Mouse (Mus musculus) retina, postnatal 7 days (tissue): ENCODE data around the gene Hirip3.

Source experiments
- DNase-seq: peaks from one replicate; pipeline ENCODE4 v3.0.0-alpha.2; 2012; ENCODE audit warnings: low read depth, low spot score

Hirip3 gene

GRCm38 (mm10) chr7:126853454-126853853 is 8.3 kb upstream of the Hirip3 start:
- no peak for DNase-seq

DNA sequence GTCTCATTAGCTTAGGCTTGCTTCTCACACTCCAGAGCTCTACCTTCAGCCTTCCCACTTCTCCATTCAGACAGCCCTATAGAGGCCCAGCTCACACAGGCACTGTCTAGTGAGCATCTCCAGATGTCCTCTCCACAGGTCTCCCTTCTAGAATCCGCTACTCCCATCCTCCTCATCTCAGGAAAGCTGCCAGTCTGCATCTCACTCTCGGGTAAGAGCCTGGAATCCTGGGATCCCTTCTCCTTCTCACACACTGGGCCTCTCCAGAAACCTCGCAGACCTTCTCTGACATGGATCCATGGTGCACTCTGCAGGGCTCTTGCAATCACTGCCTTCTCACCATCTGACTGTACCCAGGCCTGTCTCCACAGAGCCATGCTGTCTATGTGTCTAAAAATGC is 6.1 kb upstream of the Hirip3 start:
- DNase-seq = no peak

- no peak for DNase-seq
These were observed 4.9 kb upstream of the Hirip3 start for GRCm38 (mm10) chr7:126856741-126857420.

DNA sequence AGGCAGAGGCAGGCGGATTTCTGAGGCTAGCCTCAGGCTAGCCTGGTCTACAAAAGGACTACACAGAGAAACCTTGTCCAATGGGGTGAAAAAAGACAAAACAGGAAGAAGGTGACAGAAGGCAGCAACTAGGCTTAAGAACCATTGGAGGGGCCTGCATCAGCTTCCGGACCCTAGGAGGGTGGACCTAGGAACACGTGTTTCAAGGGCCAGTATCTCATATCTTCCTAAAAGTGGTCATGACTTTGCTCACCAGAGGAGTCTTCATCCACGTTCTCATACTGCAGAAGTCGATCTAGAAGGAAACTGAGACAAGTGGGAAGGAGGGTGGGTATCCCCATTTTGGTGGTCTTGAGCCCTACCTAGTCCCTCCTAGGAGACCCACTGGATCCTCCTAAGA is 785 bp upstream of the Hirip3 start:
- no peak for DNase-seq

- peak; percentile 95 for DNase-seq
These were observed 494 bp downstream of the Hirip3 start, which contains the start of gene Ino80e for GRCm38 (mm10) chr7:126862147-126862784. TSS of gene Ino80e (minus strand) at chr7:126862377.

- DNase-seq = no peak
These were observed 2.0 kb downstream of the Hirip3 start for GRCm38 (mm10) chr7:126863791-126864190.

DNA sequence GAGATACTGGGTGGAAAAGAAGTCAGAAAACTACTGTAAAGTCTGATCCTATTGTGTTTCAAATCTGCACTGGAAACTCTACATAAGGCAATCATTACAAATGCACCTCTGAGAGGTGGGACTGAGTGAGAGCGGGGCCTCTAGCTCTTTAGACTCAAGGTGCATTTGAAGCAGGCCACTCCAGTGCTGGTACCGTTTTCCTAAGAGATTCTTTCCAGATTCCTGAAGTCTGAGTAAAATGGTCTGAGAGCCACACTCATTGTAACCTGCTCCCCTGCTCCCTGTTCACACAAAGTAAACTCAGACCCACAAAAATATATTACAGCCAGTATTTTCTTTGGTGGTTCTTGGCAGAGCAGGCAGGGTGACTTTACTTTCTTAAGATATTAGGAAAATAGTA is 5.8 kb downstream of the Hirip3 start:
- no peak for DNase-seq

- no peak for DNase-seq
These were observed 6.2 kb downstream of the Hirip3 start for GRCm38 (mm10) chr7:126868003-126868402.

- no peak for DNase-seq
These were observed 8.2 kb downstream of the Hirip3 start for GRCm38 (mm10) chr7:126869780-126870519.

DNA sequence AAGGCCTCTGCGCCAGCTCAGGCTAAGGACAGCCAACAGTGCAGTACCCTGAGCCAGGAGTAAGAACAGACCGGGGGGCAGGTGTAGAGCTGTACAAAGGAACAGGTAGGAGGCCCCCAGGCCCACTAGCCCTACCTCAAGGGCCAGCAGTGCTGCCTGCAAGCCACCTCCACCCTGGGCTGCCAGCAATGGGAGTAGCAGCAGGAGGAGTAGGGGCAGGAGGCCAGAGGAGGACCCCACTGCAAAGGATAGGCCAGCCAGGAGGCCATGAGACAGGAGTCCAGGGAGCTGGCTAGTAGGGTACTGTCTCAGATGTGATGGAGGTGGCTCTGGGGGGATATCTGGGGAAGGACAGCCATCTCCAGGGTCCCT is 8.7 kb downstream of the Hirip3 start:
- no peak for DNase-seq

GRCm38 (mm10) chr7:126877239-126877638 is 15.5 kb downstream of the Hirip3 start:
- no peak for DNase-seq

DNA sequence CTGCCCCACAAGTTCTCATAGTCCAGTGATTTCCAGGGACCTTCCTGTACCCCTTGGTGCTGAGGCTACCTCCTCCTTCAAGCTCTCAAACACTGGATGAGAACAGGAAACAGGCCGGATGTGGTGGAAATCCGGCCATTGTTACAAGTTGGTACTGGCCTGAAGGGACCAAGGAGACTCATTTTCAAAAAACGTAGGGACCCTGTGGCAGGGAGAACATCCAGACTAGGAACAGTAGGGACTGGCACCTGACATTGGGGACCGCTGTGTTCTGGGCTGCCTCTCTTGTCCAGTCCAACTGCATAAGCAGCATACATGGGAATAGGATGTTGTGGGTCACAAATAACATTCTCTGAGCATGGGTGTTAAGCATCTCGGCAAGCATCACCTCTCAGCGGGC is 19.3 kb downstream of the Hirip3 start:
- DNase-seq = no peak

- DNase-seq = no peak
These were observed 22.0 kb downstream of the Hirip3 start for GRCm38 (mm10) chr7:126883731-126884181.

DNA sequence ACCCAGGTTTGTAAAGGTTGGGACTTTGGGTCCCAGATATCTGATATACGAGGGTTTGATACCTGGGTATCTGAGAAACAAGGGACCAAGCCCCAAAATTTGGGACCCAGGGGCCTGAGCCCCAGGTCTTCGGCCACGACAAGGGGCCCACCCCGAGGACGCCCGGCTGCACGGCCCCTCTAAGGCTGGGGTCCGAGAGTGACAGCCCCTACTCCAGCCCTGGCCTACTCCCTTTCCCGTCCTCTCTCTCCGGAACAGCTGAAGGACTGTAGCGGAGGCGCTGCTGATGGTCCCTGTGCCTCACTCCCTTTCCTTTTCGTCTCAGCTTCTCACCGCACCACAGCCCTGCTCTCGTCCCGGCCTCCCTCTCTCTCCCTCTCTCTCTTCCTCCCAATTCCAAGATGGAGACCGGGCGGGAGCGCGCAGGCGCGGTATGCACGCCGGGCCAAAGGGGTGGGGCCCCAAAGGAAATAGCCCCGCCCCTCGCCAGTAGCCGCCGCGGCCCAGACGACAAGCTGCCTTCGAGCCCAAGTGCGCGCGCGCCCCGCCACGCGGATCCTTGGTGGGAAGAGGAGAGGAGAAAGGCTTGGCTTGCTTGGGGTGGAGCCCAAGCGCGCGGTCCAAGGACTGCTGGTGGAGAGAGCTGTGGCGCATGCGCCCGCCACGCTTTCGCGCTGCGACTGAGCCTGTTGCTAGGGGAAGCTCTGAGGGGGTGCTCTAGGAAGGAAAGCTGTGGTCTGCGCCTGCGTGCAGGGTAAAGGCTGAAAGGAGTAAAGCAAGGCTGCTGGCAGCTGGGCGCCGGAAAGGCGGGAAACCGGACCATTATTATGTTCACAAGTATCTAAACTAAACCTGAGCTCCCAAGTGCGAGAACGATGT is 22.8 kb downstream of the Hirip3 start, which contains the start of gene Taok2:
Taok2 (minus strand) TSS at position 418 of the 879 bp plus-strand sequence.
- DNase-seq = peak; percentile 97

- no peak for DNase-seq
These were observed 25.5 kb downstream of the Hirip3 start for GRCm38 (mm10) chr7:126887281-126887680.

DNA sequence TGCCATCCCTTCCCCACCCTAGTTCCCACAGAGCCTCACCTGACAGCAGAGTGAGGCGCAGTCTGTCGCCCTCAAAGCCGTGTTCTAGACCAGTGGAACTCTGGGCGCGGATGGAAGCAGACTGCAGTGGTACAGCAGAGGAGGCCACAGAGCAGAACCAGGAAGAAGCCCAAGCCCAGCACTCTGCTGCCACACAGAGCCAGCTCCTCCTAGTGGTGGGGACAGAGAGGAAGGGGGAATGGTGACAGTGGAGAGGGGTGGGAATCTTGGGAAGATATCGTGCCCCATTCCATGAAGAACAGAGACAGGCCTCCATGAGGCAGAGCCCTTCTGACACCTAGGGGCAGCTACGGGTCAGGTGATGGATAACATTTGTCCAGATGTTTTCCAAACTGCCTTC is 27.1 kb downstream of the Hirip3 start:
- DNase-seq = no peak

GRCm38 (mm10) chr7:126896912-126897311 is 35.1 kb downstream of the Hirip3 start:
- no peak for DNase-seq

GRCm38 (mm10) chr7:126897390-126898101 is 35.8 kb downstream of the Hirip3 start:
- no peak for DNase-seq

DNA sequence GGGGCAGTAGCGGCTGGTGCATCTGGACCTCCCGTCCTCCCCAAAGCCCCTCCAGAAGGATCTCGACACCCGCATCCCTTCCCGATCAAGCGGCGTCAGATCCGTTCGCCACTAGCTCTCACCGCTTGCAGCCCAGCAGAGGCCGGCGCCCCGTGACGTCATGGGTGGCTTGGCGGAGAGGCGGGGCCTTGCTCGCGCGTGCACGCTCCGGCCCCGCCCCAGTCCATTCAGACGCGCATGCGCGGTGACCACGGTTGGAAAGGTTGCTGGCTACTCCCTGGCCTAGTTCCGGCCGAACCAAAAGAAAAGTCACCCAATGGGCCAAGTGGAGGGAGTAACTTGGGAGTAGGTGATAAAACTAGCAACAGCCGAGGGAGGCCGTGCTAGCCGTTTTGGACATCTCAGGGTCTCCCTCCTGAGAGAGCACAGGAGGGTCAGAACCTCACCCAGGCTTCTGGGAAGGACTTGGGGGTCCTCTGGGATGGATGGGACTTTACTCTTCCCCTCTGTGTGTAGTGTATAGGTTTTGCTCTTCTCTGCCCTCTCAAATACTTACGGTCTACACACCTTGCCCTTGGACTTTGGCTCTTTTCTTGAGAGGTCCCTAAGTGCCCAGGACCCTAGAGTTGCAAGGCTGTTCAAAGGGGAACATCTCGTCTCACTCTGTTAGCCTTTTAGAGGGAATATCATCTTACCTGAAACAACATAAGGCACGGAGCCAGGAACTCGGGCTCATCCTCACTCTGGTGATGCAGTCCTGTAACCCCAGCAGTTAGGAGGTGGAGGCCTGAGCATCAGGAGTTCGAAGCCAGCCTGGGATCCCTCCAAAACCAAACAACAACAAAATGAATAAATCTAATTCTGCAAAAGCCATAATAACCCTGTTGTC is 36.6 kb downstream of the Hirip3 start:
- peak; percentile 86 for DNase-seq

GRCm38 (mm10) chr7:126899781-126900180 is 38.0 kb downstream of the Hirip3 start:
- DNase-seq = peak; percentile 63
